Mouse (Mus musculus): ENCODE measurements around the gene Rxra. TPM values are rescaled to one million over a fixed set of nuclear protein-coding genes. Genes with fewer than 3 reads are reported as not detected.

Gene Rxra
- total and polyA plus RNA-seq, 3 experiments: 2.1 to 5.5 (median 2.4) TPM

DNA sequence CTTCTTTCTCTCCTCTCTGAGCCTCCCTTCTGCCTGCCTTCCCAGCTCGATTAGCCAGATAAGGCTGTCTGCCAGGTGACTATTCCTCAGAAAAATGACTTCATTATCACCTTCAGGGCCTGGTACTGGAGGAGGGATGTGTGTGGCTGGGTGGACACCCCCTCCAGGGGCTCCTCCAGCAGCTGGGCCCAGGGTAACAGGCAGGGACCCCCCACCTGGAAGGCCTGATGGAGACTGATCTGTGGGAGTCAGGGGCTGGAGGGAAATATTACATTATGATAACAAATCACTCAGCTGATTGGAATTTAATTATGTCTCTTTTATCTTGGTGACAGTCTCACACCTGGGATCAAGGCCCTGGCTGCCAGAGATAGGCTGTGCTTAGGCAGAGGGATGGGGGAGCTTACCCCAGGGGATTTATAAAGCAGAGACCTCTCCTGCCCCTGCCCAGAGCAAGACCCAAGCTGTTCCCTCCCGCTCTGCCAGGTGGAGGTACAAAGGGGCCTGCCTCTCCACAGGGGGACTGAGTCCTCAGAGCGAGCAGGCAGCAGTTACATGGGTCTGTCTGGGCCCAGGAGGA, 35.2 kb upstream of the Rxra start:
- Histone ChIP-seq H3K79me2 (replicated peaks; ENCODE audit: control insufficient read depth, extremely low read depth, insufficient read depth, poor library complexity, severe bottlenecking) (no peaks in the 10 kb centered on the region), H3K4me3 (replicated peaks in 1 of 3; ENCODE audit: low read depth in 2 of 3, low read length in 2 of 3, poor library complexity in 1 of 3) (no peak overlapping the region), H3K36me3 (replicated peaks in 1 of 2; ENCODE audit: control insufficient read depth in 1 of 2, insufficient read depth in 1 of 2, low read length in 1 of 2) (no peaks in the 10 kb centered on the region), H3K9ac (ENCODE audit: insufficient read depth, low read depth) (no peak overlapping the region), H3K4me1 (ENCODE audit: control insufficient read depth in 1 of 2, insufficient read depth in 2 of 2) (no peaks in the 10 kb centered on the region), H3K9me3 (replicated peaks; ENCODE audit: low read length) (no peaks in the 10 kb centered on the region), H3K4me2 (ENCODE audit: insufficient read depth, low read depth, poor library complexity, severe bottlenecking) (no peak overlapping the region), H3K27me3 (replicated peaks) (peaks cover 91% of the 10 kb centered on the region), H3K27ac (ENCODE audit: insufficient read depth, low read depth) (no peak overlapping the region)
- in situ Hi-C loops (cut with MboI; ENCODE audit: low pct_ligation_motif_present, low pct_unique_long_range_greater_than_20kb, low sequenced_read_pairs) (no loop called here), dilution Hi-C loops (cut with MboI; ENCODE audit: extremely low pct_ligation_motif_present, extremely low pct_unique_long_range_greater_than_20kb, low sequenced_read_pairs) (no loop called here)
- TF ChIP-seq CTCF (conservative IDR thresholded peaks at IDR 0.05 in 1 of 2, IDR thresholded peaks at IDR 0.05 in 1 of 2; ENCODE audit: low read depth in 2 of 2, low read length in 2 of 2): no peak
- no peak for TF ChIP-seq ELF1 (IDR thresholded peaks at IDR 0.05; ENCODE audit: low read depth, low read length)
- TF ChIP-seq IRF4 (IDR thresholded peaks at IDR 0.05; ENCODE audit: low read depth, low read length): no peak
- no peak for TF ChIP-seq ZMIZ1 (IDR thresholded peaks at IDR 0.05; ENCODE audit: low read depth, low read length)
- no peak for TF ChIP-seq TBP (conservative IDR thresholded peaks at IDR 0.05; ENCODE audit: low read depth, low read length)
- TF ChIP-seq POLR2A (IDR thresholded peaks at IDR 0.05; ENCODE audit: low read depth, low read length): no peak
- no peak for TF ChIP-seq E2F4 (IDR thresholded peaks at IDR 0.05; ENCODE audit: insufficient replicate concordance, low read depth, low read length)
- TF ChIP-seq SMC3 (IDR thresholded peaks at IDR 0.05; ENCODE audit: low read depth, low read length): no peak
- no peak for TF ChIP-seq TCF12 (IDR thresholded peaks at IDR 0.05; ENCODE audit: low read depth, low read length)
- no peak for TF ChIP-seq USF2 (conservative IDR thresholded peaks at IDR 0.05; ENCODE audit: low read depth, low read length)
- TF ChIP-seq CHD1 (IDR thresholded peaks at IDR 0.05; ENCODE audit: low read depth, low read length): no peak
- DNase-seq (ENCODE audit: extremely low read depth): no peak

- Histone ChIP-seq H3K27ac (ENCODE audit: insufficient read depth, low read depth) (no peak overlapping the region), H3K9ac (ENCODE audit: insufficient read depth, low read depth) (no peak overlapping the region), H3K27me3 (replicated peaks) (peaks cover 82% of the 10 kb centered on the region), H3K4me2 (ENCODE audit: insufficient read depth, low read depth, poor library complexity, severe bottlenecking) (no peak overlapping the region), H3K79me2 (replicated peaks; ENCODE audit: control insufficient read depth, extremely low read depth, insufficient read depth, poor library complexity, severe bottlenecking) (no peaks in the 10 kb centered on the region), H3K4me1 (ENCODE audit: control insufficient read depth in 1 of 2, insufficient read depth in 2 of 2) (no peaks in the 10 kb centered on the region), H3K9me3 (replicated peaks; ENCODE audit: low read length) (peaks cover 7% of the 10 kb centered on the region), H3K36me3 (replicated peaks in 1 of 2; ENCODE audit: control insufficient read depth in 1 of 2, insufficient read depth in 1 of 2, low read length in 1 of 2) (no peaks in the 10 kb centered on the region), H3K4me3 (replicated peaks in 1 of 3; ENCODE audit: low read depth in 2 of 3, low read length in 2 of 3, poor library complexity in 1 of 3) (no peak overlapping the region)
- DNase-seq (ENCODE audit: extremely low read depth): no peak
- TF ChIP-seq ZNF384 (IDR thresholded peaks at IDR 0.05; ENCODE audit: low read depth, low read length): no peak
- no peak for TF ChIP-seq USF2 (conservative IDR thresholded peaks at IDR 0.05; ENCODE audit: low read depth, low read length)
- no peak for TF ChIP-seq USF1 (IDR thresholded peaks at IDR 0.05; ENCODE audit: low read depth, low read length)
- TF ChIP-seq E2F4 (IDR thresholded peaks at IDR 0.05; ENCODE audit: insufficient replicate concordance, low read depth, low read length): no peak
- no peak for TF ChIP-seq TCF12 (IDR thresholded peaks at IDR 0.05; ENCODE audit: low read depth, low read length)
- TF ChIP-seq GABPA (IDR thresholded peaks at IDR 0.05; ENCODE audit: insufficient replicate concordance, low read depth, low read length): no peak
- no peak for TF ChIP-seq CTCF (conservative IDR thresholded peaks at IDR 0.05 in 1 of 2, IDR thresholded peaks at IDR 0.05 in 1 of 2; ENCODE audit: low read depth in 2 of 2, low read length in 2 of 2)
- no peak for TF ChIP-seq NELFE (IDR thresholded peaks at IDR 0.05; ENCODE audit: low read depth, low read length)
- TF ChIP-seq MEF2A (IDR thresholded peaks at IDR 0.05; ENCODE audit: borderline replicate concordance, low read depth, low read length): no peak
- no peak for TF ChIP-seq MAFK (IDR thresholded peaks at IDR 0.05; ENCODE audit: insufficient replicate concordance, low read length)
- no peak for TF ChIP-seq SIN3A (IDR thresholded peaks at IDR 0.05; ENCODE audit: low read length)
- no peak for TF ChIP-seq RCOR1 (conservative IDR thresholded peaks at IDR 0.05; ENCODE audit: low read depth, low read length)
- no peak for TF ChIP-seq ELF1 (IDR thresholded peaks at IDR 0.05; ENCODE audit: low read depth, low read length)
- no peak for TF ChIP-seq MYC (IDR thresholded peaks at IDR 0.05; ENCODE audit: low read depth, low read length)
- TF ChIP-seq UBTF (IDR thresholded peaks at IDR 0.05; ENCODE audit: low read depth, low read length): no peak
- TF ChIP-seq MAX (IDR thresholded peaks at IDR 0.05; ENCODE audit: low read length): no peak
- no peak for TF ChIP-seq MXI1 (IDR thresholded peaks at IDR 0.05; ENCODE audit: low read depth, low read length)
- TF ChIP-seq EP300 (IDR thresholded peaks at IDR 0.05; ENCODE audit: low read length): no peak
- dilution Hi-C loops (cut with MboI; ENCODE audit: extremely low pct_ligation_motif_present, extremely low pct_unique_long_range_greater_than_20kb, low sequenced_read_pairs) (no loop called here), in situ Hi-C loops (cut with MboI; ENCODE audit: low pct_ligation_motif_present, low pct_unique_long_range_greater_than_20kb, low sequenced_read_pairs) (no loop called here)
These were observed 31.6 kb upstream of the Rxra start for GRCm38 (mm10) chr2:27644547-27645120.

Data from CH12.LX (cell line).